Mouse (Mus musculus) mouse embryonic stem cell (cell line): Measurements from ENCODE around the gene Ccdc155.

ENCODE experiments used
- in situ Hi-C, 2 experiments: fragments of 300-500 bp; cut with MboI; formaldehyde crosslinking; loops; 1 replicate in 1 of 2; 3 replicates in 1 of 2; pipeline ENCODE4 v1.14.3; 2019 to 2020; ENCODE audit warnings: low sequenced_read_pairs in 2 of 2, low pct_unique_long_range_greater_than_20kb in 1 of 2, mixed read lengths in 1 of 2; ENCODE audit not compliant: unreplicated experiment in 1 of 2

The Ccdc155 gene

GRCm38 (mm10) chr7:45229459-45230203, 24.9 kb upstream of the Ccdc155 start:
- in situ Hi-C loops = no loop called here

GRCm38 (mm10) chr7:45229046-45229445, 24.4 kb upstream of the Ccdc155 start:
- in situ Hi-C loops = no loop called here

- in situ Hi-C loops = no loop called here
Observed at GRCm38 (mm10) chr7:45228548-45228947, 23.9 kb upstream of the Ccdc155 start.

GRCm38 (mm10) chr7:45226421-45226820, 21.7 kb upstream of the Ccdc155 start:
- in situ Hi-C loops = no loop called here

DNA sequence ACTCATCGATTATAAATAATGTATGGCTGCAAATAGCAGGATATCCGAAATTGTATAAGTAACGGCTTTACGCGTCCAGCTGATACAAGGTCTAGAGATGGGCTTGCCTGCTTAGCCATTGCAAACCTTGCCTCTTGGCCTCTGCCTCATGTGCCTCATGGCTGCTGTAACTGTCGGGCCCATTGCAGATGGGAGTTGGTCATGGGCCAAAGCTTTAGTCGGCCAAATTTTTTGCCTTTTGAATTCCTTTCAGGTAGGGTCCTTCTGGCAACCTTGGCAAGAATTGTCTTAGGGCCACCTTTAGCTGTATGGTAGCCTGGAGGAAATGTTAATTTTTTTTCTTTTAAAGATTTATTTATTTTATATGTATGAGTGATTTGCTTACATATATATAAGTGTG, 20.1 kb upstream of the Ccdc155 start:
- in situ Hi-C loops = no loop called here

GRCm38 (mm10) chr7:45221680-45222079, 17.0 kb upstream of the Ccdc155 start:
- in situ Hi-C loops = no loop called here

- in situ Hi-C loops = no loop called here
Observed at GRCm38 (mm10) chr7:45216442-45217183, 11.9 kb upstream of the Ccdc155 start.

DNA sequence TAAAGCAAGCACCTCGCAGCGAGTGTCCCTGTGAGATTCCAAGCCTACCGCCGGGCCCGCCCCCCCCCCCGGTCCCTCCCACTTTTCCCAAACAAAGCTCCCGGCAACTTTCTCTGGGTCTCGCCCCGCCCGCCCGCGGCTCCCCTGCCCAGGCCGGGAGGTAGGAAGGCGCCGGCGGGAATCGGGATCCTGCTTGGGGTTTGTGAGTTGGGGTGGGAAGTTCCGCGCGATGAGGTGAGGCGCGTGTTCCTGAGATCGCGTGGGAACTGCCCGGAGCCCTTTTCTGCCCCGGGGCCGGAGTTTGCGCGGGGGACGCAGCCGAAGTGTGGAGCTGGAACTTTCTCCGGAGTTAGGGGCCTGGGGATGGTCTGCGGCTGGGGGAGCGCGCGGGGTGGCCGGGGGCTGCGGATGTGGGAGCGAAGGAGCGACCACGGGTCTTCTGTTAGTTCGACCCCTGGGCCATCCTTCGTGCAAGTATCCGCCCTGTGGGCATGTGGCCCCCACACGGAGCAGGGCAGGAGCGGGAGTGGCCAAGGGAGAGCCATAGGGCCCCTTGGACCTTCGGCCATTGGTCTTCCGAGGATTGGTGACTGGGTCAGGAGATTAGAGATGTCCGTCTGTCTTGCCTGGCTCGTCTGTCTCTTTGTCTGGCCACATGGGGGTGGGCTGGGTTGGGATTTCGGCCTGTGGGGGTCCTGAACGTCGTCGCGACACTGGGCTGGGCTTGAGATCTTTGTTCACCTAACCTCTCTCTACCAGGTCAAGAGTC, 11.2 kb upstream of the Ccdc155 start, which contains the start of gene Tead2:
Gene Tead2 (plus strand): TSS at position 81 of the 769 bp plus-strand sequence.
- in situ Hi-C loops = no loop called here

GRCm38 (mm10) chr7:45213708-45214107, 9.0 kb upstream of the Ccdc155 start:
- in situ Hi-C loops = no loop called here

GRCm38 (mm10) chr7:45212356-45212755, 7.7 kb upstream of the Ccdc155 start:
- in situ Hi-C loops = no loop called here

DNA sequence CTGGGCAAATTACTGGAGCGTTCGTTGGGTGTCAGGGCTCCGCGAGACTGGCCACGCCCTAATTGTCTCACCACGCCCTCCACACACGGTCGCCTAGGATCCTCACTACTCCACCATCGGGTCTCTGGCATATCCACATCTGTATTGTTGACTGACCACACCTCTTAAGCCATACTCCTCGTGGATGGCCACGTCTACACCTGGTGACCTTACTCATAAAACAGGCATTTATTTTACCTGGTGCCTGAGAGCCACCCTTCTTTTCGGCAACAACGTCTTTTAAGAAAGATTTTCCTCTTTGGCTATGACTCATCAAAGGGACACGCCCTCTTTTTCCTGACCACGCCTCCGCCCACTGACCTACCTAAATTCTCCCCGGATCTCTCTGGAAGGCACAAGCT, 7.2 kb upstream of the Ccdc155 start, which contains the start of gene Dkkl1:
Gene Dkkl1 (minus strand): TSS at position 297 of the 401 bp plus-strand sequence.
- in situ Hi-C loops = no loop called here

DNA sequence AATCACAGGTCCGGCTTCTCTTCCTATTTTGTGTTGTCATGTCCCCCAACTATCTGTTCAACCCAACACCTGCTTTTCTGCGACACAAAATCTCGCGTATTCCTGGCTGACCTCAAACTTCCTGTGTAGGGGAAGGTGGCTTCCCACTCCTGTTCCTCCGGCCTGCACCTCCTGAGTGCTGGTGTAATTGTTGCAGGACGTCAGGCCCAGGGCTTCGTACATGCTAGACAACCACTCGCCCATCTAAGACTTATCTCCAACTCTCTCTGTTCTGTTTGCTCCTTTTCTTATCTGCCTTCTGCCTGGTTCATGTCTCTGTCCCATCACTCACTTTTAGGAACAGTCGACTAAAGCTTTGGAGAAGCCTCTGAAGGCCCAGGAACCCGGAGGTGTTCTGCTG, 6.4 kb upstream of the Ccdc155 start:
- in situ Hi-C loops = no loop called here

DNA sequence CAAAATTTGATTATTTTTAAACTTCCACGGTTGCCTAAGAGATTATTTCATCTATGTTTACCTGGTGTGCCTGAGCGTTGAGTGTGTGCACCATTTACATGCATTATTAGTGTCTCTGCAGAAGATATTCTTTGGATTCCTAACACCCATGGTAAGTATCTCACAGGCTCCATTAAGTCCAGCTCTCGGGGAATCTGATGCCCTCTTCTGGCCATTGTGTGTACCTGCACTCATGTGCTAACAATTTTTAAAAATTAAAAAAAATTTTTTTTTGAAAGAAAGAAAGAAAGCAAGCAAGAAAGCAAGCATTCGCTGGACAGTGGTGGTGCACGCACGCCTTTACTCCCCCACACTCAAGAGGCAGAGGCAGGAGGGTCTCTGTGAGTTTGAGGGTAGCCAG, 3.6 kb upstream of the Ccdc155 start:
- in situ Hi-C loops = no loop called here

- in situ Hi-C loops = no loop called here
Observed at GRCm38 (mm10) chr7:45202654-45203053, 2.0 kb downstream of the Ccdc155 start.

DNA sequence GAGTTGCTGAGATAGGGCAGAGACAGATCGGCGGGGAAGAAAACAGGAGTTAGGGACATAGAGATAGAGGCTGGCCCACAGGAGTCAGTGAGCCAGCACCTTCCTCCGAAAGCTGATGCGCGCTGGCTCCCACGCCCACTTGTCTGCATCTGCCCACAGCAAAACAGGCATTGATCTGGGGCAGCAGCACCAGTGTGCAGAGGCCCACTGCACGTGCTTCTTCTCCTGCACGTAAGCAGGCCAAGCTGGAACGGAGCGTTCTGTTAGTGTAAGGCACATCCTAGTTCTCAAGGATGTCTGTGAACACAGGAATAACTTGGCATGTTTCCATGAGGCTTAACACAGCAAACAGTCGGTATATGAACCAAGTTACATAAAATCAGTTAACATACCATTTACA, 5.7 kb downstream of the Ccdc155 start:
- in situ Hi-C loops = no loop called here

GRCm38 (mm10) chr7:45198435-45198834, 6.3 kb downstream of the Ccdc155 start:
- in situ Hi-C loops = no loop called here

- in situ Hi-C loops = no loop called here
Observed at GRCm38 (mm10) chr7:45196994-45197393, 7.7 kb downstream of the Ccdc155 start.

DNA sequence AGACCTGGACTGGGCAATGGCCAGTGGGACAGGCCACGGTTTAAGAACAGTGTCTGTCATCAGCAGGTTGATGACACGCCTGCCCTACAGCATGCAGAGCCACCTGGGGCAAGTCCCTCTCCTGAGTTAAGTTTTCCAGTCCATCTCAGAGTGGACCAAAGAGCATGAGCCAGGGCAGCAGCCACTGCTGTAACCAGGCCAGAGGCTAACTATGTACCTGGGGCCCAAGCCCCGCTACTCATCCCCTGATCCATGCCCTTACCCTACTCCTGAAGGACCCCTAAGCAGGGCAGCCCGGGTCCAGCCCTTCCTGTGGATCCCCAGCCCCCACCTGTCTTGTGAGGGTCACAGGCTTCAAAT, 8.5 kb downstream of the Ccdc155 start:
- in situ Hi-C loops = no loop called here
